Mouse (Mus musculus): ENCODE results near the gene Cblb. TPM values are rescaled to one million over a fixed set of nuclear protein-coding genes. Genes with fewer than 3 reads are reported as not detected.

Gene Cblb
- total RNA-seq, 2 experiments from 2014 or later, result 10.2 to 19.9 TPM

DNA sequence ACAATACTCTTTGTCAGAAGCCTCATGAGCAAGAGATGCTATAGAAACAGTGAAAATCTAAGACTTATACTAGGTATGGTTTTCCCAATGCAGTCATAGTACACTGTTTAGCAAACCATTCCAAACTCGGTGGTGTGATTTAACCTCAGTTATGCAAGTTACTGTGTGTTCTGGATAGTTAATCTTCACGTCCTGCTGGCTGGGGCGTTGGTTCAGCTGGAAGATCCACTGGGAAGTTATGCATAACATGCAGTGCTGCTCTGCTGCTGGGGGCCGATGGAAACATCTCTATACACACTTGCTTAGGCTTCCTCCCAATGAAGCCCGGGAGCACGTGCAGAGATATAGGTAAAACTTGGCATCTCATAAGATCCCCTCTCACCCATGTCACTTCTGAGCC is 69.4 kb downstream of the Cblb start:
- ATAC-seq (replicated peaks; ENCODE audit: low FRiP score, low TSS enrichment, poor library complexity, severe bottlenecking), result no peak

DNA sequence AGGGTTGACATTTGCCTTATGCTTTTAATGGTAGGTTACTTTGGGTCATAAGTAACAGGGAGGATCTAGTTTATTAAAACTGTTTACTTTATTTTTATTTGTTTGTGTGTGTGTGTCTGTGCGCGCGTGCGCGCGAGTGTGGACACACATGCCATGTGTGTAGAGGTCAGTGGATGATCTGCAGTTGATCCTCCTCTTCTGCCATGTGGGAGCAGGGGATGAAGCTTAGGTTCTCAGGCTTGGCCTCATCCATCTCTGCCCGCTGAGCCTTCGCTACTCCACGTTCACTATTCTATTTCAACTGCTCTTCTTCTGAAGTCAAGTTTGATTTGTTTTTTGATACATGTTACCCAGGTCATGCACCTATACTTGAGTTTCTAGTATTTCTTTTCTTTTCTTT is 73.6 kb downstream of the Cblb start:
- no peak for ATAC-seq (replicated peaks; ENCODE audit: low FRiP score, low TSS enrichment, poor library complexity, severe bottlenecking)

DNA sequence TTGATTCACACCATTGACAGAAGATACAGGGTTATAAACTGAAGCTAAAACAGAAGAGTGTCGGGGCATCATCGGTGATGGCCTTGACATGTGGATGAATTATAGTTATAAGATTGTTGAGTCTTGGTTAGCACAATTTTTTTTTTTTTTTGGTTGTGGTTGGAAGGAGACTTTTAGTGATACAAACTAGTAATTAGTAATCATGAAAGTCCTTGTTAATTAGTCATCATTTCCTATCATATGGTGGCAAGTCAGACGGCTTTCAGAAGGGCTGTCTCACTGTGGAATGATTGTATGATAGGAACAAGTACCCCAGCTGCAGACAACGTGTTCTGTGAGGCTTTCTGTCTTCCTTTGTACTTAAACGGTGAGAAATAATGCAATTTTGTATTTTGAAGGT is 76.8 kb downstream of the Cblb start:
- no peak for ATAC-seq (replicated peaks; ENCODE audit: low FRiP score, low TSS enrichment, poor library complexity, severe bottlenecking)

DNA sequence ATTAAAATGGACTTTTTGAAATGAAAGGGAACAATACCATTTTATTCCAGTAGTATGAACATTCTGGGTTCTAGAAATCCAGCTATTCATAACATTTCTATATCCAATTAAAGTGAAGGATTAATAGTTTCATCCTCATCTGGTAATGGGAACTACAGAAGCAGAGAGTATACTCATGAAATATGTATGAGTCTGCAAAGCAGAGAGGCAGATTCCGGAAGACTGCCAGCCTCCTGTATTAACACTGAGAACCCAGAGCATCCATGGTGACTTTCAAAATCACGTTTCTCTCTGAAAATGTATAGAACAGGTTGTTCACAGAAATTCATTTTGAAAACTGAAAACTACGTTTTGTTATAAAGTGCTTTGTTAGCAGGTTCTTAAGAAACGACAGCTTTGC is 83.4 kb downstream of the Cblb start:
- no peak for ATAC-seq (replicated peaks; ENCODE audit: low FRiP score, low TSS enrichment, poor library complexity, severe bottlenecking)

DNA sequence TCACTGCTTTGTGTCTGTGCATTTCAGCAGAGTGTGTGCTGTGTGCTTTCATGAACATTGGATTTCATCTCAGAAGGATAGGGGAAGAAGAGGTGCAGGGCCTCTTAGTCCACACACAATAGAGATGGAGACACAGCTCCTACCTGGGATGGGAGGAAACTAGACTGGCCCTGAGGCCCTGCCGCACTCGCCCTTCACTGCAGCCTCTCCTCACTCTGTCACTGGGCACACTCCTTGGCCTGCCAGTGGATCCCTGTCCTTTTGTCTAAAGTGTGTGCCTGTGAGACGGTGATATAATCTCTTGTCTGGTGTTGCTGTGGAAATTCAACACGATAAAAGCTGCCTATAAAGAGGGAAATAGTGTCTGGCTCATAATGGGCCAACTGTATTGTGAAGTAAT is 88.0 kb downstream of the Cblb start:
- ATAC-seq (replicated peaks; ENCODE audit: low FRiP score, low TSS enrichment, poor library complexity, severe bottlenecking), result no peak

DNA sequence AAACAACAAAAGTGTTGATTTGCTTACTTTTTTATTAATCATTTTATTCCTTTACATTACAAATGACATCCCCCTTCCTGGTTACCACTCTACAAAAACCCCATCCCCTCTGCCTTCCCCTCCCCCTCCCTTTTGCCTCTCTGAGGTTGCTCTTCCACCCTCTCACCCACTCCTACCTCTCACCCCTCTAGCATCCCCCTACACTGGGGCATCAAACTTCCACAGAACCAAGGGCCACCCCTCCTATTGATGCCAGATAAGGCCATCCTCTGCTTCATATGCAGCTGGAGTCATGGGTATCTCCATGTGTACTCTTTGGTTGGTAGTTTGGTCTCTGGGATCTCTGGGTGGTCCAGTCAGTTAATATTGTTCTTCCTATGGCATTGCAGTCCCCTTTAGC is 93.9 kb downstream of the Cblb start:
- no peak for ATAC-seq (replicated peaks; ENCODE audit: low FRiP score, low TSS enrichment, poor library complexity, severe bottlenecking)

DNA sequence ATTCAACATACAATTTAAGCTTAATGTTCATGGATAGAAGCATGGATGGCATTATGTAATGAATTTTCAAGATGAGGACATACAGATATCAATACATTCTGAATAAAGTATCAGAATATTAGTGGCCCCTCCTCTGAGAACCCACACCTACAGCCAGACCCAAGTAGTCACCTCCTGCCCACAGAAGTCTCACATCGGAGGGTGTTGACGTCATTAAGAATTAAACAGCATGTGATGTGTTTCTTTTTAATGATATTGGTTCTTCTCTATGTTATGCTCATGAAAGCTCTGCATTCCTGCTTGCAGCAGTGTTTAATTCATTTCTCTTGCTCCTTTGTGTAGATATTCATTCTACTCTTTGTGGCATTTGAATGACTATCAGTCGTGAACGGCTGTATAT is 94.9 kb downstream of the Cblb start:
- ATAC-seq (replicated peaks; ENCODE audit: low FRiP score, low TSS enrichment, poor library complexity, severe bottlenecking), result no peak

DNA sequence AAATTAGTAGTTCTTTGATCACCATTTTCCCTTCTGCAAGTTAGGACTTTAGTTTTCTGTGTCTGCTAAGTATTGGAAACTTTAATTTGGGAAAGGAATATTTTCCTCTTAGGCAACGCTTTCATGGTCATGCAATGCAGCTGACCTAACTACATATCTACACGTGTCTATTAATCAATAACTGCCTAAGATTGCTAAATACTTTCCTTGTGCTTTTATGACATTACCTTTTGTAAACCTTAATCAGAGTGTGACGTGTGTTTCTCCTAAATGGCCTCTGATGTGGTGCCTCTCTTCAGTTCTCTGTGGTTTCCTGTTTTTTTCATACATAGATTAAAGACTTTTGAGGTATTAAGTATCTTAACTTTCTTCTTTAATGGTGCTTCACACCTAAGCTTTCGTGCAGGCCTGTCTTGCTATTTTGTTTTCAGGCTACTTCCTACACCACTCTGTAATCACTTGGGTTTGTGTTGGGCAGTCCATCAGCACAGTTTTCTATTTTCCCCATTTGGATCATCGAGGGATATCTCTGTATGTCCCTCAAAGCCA is 98.4 kb downstream of the Cblb start:
- ATAC-seq (replicated peaks; ENCODE audit: low FRiP score, low TSS enrichment, poor library complexity, severe bottlenecking), result 0 out of 2 replicates have a peak, but pooled peaks have one; percentile 30

DNA sequence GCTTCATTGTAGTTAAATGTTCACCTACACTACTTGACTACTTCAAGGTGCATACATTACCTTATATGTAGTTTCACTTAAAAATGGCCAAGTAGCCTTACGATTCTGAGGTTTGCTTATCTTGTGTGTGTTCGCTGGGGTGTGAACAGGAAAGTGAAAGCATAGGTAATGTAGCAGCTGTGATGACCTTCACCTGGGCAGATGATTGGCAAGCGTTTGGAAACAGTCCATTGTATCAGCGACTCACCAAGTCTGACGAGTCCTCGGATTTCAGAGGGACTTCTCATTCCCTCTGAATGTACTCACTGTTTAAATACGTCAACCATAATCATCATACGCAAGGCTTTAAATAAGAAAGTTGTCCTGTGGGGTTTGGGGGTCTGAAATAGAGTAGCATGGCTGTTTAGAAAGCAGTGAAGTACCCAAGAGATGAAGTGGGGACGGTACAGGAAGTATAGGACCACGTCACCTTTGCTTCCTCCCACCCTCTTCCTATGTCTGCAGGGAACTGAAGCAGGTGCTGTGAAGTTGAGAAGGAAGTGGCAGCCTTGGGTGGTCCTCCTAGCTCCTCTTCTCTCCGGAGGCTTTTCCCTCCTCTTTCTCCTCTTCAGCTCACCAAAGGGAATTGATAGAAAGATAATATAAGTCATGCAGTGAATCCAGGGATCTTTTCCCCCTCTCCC is 101.9 kb downstream of the Cblb start:
- no peak for ATAC-seq (replicated peaks; ENCODE audit: low FRiP score, low TSS enrichment, poor library complexity, severe bottlenecking)

DNA sequence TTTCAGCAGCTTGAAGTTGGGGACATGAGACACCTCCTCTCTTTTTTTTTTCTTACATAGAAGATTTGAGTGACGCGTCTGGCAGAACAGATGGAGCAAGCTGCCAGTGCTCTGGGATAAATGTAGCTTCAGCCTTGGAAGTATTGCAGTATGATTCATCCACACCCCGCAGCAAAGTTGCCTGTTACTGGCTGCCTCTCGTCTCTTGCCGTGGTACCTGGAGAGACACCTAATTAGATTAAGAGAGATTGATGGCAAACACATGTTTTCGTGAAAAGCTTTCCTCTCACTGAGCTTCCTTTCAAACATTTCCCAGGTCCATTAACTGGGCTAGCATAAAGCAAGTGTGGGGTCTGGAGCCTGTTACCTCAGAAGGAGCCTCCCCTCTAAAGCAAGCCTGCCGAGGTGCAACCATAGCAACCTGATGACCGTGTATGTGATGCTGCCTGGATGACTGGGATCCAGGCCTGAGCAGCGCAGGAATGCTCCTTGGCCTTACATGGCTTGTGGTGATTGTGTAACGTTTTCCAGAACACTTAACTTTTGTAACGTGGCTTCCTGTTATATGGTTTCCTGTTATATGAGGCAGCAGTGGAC is 103.7 kb downstream of the Cblb start:
- no peak for ATAC-seq (replicated peaks; ENCODE audit: low FRiP score, low TSS enrichment, poor library complexity, severe bottlenecking)

DNA sequence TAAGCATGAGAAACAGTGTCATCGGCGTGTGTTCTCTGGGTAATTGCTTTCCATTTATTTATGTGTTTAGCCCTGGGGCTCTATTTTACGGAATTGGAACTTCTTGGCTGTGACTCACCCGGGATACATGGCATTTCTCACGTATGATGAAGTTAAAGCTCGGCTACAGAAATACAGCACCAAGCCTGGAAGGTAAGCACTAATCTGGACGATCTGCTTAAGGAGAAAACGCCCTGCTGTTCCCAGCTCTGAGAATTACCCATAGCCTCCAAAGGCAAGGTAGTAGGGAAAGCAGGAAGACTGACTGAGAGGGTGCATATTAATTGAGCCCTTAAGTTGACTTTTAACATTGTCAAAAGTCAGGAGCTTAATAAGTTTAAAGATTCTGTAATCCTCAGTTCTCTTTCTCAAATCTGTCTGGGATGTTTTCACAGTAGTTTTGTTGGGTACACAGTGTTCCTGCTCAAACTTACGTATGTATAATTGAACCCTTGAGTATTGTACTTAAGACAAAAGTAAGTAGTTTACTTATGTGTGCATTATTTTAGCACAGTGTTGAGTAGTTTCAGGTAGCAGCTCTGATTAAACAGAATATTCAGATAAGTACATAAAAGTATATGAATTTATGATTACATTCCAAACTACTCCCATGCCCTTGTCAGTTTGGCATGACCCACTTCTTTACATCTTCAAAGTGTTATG is 104.8 kb downstream of the Cblb start:
- ATAC-seq (replicated peaks; ENCODE audit: low FRiP score, low TSS enrichment, poor library complexity, severe bottlenecking), result no peak

DNA sequence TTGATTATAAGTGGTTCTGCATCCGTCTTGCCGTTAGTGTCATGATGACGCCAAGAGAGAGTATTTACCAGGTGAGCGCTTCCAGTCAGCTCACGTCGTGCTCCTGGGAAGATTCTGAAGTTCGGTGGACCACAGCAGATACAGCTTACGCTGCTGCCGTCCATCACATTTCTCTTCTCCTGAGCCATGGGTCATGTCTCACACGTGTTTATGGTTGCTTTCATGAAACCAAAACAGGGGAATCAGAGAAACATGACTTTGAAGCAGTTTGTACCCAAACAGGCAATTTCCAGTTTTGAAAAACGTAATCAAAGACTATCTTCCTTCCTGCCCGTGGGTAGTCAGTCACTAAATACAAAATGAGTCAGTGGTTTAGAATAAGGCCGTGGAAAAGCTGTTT is 112.1 kb downstream of the Cblb start:
- no peak for ATAC-seq (replicated peaks; ENCODE audit: low FRiP score, low TSS enrichment, poor library complexity, severe bottlenecking)

DNA sequence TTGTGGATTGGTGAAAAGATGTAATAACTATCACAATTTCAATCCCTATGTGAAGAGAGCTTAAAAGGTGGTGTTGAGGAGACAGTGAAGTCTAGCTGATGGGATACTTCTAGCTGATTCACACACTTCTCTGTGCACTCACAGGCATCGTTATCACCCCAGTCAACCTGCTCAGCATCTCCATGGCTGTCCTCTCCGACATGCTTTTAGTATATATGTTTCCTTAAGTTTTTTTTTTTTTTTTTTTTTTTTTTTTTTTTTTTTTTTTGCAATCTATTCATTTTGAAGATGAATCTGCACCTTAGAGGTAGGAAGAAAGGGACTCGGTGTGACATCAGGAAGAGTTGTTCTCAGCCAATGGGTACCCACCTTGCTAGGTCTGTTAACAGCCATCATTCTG is 112.8 kb downstream of the Cblb start:
- no peak for ATAC-seq (replicated peaks; ENCODE audit: low FRiP score, low TSS enrichment, poor library complexity, severe bottlenecking)

DNA sequence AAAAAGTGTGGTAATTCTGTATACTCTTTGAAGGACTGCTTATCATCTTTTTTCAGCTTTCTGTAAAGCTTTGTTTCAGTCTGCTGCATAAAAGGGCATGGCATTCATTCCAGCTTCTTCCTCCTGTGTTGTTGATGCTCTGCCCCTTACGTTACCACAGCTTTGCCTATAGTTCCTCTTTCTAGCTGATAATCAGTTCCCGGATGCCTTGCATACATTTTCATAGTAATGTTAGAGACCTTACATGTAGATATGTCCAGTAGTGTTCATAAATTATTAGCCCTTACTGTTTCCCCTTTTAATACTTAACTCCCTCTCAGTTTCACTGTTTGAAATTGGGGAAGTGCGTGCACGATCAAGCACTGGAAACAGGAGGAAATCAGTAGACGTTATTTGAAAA is 113.8 kb downstream of the Cblb start:
- peak; percentile 63 for ATAC-seq (replicated peaks; ENCODE audit: low FRiP score, low TSS enrichment, poor library complexity, severe bottlenecking)

DNA sequence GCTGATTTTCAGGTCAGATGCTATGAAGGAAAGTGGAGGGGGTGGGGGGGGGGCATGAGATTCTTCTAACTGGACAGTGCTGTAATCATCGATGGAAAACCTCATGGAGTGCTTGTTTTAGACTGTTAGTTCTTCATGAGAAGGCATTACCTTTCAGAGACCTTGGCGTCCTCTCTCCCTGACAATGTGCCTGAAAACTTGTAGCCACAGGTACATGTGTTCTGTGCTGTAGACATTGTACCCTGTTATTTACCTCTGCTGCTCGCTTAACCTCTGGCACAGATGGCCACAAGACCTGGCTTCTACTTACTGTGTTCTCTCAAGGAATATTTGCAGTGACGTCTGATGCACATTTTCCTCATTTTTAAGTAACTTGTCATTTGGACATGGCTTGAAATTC is 114.5 kb downstream of the Cblb start:
- ATAC-seq (replicated peaks; ENCODE audit: low FRiP score, low TSS enrichment, poor library complexity, severe bottlenecking), result no peak

DNA sequence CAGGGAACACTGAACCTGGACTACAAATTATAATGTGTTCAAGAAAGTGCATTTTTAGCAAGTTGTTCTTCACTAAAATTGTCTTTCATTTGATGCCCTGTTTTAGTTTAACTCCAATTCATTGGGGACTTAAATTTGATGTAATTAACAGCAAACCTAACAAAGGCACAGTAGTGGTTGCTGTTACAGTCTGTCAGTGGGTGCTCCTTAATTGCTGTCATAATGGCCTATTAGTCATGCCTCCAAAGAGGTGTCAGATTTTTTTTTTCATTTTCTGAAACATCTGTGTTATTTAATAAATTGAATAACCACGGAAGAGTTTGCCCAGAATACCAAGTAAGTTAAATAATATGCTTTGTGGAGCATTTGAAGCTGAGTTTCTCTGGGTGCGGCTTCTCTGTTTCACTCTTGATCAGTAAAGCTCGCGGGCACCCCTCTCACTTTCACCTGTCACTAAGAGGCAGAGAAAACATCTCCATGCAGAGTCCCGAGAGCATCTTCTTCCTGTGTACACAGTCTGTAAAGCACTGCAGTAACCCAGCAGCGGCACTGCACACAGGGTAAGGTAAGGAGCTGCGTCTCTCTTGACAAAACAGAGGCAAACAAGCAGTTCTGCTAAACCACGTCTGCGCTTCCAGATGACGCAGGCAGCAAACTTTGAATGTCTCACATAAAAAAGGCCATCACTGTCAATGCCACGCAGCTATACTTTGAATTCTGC is 116.1 kb downstream of the Cblb start:
- ATAC-seq (replicated peaks; ENCODE audit: low FRiP score, low TSS enrichment, poor library complexity, severe bottlenecking), result no peak

DNA sequence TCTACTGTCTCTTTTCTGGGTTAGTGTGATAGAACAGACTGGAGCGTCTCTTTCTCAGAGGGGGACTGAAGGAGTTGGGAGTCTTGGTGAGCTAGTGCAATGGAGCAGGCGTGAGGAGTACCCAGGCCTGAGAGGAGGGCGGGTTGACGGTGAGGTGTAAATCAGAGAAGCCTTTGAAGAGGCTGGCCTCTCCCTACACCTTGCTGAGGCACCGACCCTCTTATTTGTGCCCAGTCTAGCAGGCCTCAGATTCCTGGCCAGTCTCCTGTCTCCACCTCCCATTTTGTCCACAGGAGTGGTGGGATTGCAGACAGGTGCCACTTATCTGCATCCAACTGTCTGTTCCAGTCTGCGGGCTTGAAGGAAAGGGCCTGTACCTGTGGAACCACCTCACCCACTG is 117.0 kb downstream of the Cblb start:
- no peak for ATAC-seq (replicated peaks; ENCODE audit: low FRiP score, low TSS enrichment, poor library complexity, severe bottlenecking)

DNA sequence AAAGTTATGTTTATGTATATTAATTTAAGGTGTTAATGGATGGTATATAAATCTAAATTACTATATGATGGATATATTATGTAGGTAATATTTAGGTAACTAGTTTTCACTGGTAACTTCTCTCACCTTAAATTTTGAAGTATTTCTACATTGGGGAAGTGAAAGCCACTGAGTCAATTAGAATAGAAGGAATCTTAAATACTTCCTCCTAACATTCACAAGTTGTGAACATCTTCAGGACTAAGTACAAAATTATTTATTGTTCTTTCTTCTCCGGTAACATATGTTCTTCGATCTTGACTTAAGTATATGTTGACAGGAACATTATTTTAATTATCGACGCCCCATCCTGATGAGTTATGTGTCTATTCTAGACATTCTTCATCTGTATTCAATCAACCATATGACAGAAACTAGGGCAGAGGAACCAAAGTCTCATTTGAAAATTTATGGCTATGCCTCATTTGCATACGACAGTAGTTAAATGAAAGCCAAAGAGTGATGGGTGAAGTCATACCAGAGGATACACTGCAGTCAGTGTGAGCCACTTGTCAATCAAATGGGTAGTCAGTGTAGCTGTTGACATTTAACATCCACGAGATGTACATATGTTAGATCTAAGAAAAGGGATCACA is 118.2 kb downstream of the Cblb start:
- no peak for ATAC-seq (replicated peaks; ENCODE audit: low FRiP score, low TSS enrichment, poor library complexity, severe bottlenecking)

DNA sequence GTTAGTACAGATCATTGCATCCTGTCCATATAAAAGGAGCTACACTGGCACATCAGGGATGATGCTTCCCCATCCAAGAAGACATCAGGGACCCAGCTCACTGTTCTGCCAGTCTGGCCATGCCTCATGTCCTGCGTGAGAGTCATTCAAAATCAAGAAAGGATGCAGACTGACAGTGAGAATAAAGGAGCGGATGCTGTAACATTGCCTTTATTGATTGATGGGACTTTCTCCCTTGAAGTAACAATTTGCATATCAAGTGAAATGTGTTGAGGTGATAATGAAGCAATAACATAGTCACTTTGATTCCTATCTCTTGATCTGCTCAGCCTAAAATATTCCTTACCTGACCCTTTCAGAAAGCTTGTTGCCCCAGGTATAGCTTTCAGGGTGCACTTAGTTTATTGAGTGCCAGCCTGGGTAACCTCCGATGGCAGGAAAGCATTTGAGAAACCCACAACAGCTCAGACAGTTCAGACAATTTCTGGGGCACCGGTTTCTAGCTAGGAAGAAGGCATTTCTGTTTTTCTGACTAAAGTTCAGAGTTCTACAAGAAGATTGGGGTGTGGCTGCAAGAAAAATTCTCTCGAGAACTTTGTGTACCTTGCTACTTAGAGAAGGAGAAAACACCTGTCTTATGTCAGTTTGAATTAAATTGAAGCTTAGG is 124.1 kb downstream of the Cblb start:
- no peak for ATAC-seq (replicated peaks; ENCODE audit: low FRiP score, low TSS enrichment, poor library complexity, severe bottlenecking)
